Mouse (Mus musculus): ENCODE data around the gene Zfp385b. TPM values are rescaled to one million over a fixed set of nuclear protein-coding genes. Genes with fewer than 3 reads are reported as not detected.
A peak's percentile ranks its signal among the peaks of the same experiment; 100 is the strongest.

Zfp385b gene
- polyA plus RNA-seq, 1 experiment from 2014 or later = 0.85 TPM

DNA sequence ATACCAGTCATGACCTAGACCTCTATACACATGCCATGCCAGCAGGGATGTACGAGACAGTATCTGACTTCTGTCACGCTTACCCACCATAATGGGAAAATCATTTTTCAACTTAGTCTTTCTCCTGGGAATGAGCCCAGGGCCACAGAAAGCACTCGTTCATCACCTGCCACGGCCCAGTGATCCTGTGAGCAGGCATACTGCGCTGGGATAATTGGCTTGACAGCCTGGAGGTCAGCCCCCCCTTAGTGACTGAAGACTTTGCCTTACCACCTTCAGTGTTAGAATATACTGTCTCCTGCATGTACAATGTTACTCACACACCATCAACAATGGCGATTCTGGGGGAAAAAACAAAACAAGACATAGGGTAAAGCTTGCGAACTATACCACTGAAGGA lies 263.5 kb downstream of the Zfp385b start:
- 75% methylated on average over 7 of the region's 7 CpGs for WGBS
- no peaks in the 10 kb centered on the region for H3K27me3 ChIP-seq (replicated peaks; ENCODE audit: low read depth, poor library complexity, severe bottlenecking)
- no peaks in the 10 kb centered on the region for H3K36me3 ChIP-seq (replicated peaks)
- H3K27ac ChIP-seq (replicated peaks) = no peak overlapping the region
- H3K4me3 ChIP-seq = no peak overlapping the region
- DNase-seq (ENCODE audit: low spot score) = no peak
- H3K9me3 ChIP-seq = no peaks in the 10 kb centered on the region
- peaks cover 5% of the 10 kb centered on the region for H3K4me1 ChIP-seq

GRCm38 (mm10) chr2:77552675-77553074 lies 266.8 kb downstream of the Zfp385b start:
- H3K4me3 ChIP-seq = no peak overlapping the region
- no peaks in the 10 kb centered on the region for H3K9me3 ChIP-seq
- DNase-seq (ENCODE audit: low spot score) = no peak
- H3K27ac ChIP-seq (replicated peaks) = no peak overlapping the region
- H3K4me1 ChIP-seq = peaks cover 5% of the 10 kb centered on the region
- no peaks in the 10 kb centered on the region for H3K27me3 ChIP-seq (replicated peaks; ENCODE audit: low read depth, poor library complexity, severe bottlenecking)
- H3K36me3 ChIP-seq (replicated peaks) = no peaks in the 10 kb centered on the region
- 61% methylated on average over 8 of the region's 8 CpGs for WGBS

DNA sequence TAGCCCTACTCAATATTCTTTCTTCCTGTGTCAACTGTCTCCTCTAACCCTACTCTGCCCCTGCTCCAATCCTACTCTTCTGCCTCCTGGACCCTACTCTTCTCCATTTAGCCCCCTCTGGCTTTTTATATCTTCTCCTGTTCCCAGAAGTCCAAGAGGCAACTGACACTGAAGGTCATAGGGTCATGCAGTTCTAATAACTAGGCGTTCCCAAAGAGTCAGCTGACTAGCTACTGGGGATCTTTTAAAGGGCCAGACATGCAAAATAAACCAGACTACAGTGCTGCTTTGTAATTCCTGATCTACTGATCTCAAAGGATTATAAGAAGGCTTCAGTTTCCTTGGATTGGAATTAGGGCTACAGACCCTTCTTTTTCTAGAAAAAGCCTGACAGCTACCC lies 276.1 kb downstream of the Zfp385b start:
- H3K27ac ChIP-seq (replicated peaks) = no peak overlapping the region
- H3K27me3 ChIP-seq (replicated peaks; ENCODE audit: low read depth, poor library complexity, severe bottlenecking) = no peaks in the 10 kb centered on the region
- no peak for DNase-seq (ENCODE audit: low spot score)
- H3K36me3 ChIP-seq (replicated peaks) = no peaks in the 10 kb centered on the region
- H3K4me3 ChIP-seq = no peak overlapping the region
- H3K4me1 ChIP-seq = peaks cover 2% of the 10 kb centered on the region; the same call in 1 of the 2 replicates
- 26% methylated on average over 1 of the region's 1 CpGs for WGBS
- H3K9me3 ChIP-seq = no peaks in the 10 kb centered on the region

DNA sequence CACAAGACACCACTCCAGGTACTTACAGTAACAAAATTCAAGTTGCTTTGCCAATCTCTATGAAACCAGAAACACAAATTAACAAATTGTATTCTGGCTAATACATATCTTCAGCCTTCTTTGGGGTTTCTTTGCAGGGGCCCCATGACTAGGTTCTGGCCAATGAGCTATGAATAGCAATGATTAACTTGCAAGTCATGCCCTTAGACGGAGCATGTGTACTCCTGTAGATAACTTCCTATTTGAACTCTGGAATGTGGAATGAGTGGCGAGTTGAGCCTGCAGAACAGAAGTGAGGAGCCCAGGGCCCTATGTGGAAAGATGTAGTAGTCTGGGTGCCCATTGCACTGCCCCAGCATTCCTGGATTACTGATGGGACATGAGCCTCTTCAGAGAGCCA lies 276.8 kb downstream of the Zfp385b start:
- Histone ChIP-seq H3K27ac (replicated peaks) (no peak overlapping the region), H3K27me3 (replicated peaks; ENCODE audit: low read depth, poor library complexity, severe bottlenecking) (no peaks in the 10 kb centered on the region), H3K9me3 (no peaks in the 10 kb centered on the region), H3K36me3 (replicated peaks) (no peaks in the 10 kb centered on the region), H3K4me1 (peaks cover 2% of the 10 kb centered on the region; the same call in 1 of the 2 replicates), H3K4me3 (no peak overlapping the region)
- WGBS = 72% methylated on average over 2 of the region's 2 CpGs
- DNase-seq (ENCODE audit: low spot score) = no peak

DNA sequence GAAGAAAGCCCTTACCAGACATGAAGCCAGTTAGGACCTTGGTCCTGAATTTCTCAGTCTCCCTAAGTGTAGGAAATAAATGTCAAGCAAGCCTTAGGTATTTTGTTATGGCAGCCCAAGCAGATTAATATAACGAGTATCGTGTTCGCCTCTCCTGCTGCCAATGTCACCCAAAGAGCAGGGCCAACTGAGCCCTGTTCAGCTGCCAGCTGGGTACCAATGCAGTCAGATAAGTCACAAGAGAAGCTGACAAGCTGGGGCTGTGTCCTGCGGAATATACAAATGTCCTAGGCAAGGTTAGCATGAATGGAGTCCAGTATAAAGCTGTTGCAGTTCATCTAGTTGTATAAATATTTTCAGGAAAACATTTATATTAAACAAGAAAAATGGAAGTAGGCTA lies 277.8 kb downstream of the Zfp385b start:
- Histone ChIP-seq H3K27ac (replicated peaks) (no peak overlapping the region), H3K9me3 (no peaks in the 10 kb centered on the region), H3K4me3 (no peak overlapping the region), H3K27me3 (replicated peaks; ENCODE audit: low read depth, poor library complexity, severe bottlenecking) (no peaks in the 10 kb centered on the region), H3K4me1 (peaks cover 2% of the 10 kb centered on the region; the same call in 1 of the 2 replicates), H3K36me3 (replicated peaks) (no peaks in the 10 kb centered on the region)
- no peak for DNase-seq (ENCODE audit: low spot score)
- WGBS = 93% methylated on average over 4 of the region's 4 CpGs

DNA sequence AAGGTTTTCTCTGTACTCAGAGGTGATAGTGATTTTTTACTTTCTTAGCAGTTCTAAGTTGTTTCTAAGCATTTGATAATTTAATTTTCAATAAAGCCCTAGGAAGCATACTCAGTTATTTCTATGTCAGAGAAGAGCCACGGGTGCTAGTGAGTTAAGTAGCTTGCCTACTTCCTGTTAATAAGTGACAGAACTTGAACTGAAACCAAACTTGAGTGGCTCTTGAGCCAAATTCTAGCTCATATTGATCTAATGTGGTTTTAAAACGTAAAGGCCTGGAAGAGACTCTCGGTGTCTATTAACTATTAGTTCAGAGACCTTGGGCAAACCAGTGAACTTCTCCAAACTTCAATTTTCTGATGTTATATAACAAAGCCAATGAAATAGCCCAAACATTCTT lies 278.6 kb downstream of the Zfp385b start:
- H3K9me3 ChIP-seq = no peaks in the 10 kb centered on the region
- H3K4me1 ChIP-seq = peaks cover 2% of the 10 kb centered on the region; the same call in 1 of the 2 replicates
- DNase-seq (ENCODE audit: low spot score) = no peak
- H3K27ac ChIP-seq (replicated peaks) = no peak overlapping the region
- H3K36me3 ChIP-seq (replicated peaks) = no peaks in the 10 kb centered on the region
- H3K4me3 ChIP-seq = no peak overlapping the region
- H3K27me3 ChIP-seq (replicated peaks; ENCODE audit: low read depth, poor library complexity, severe bottlenecking) = no peaks in the 10 kb centered on the region
- 91% methylated on average over 3 of the region's 3 CpGs for WGBS

GRCm38 (mm10) chr2:77536556-77536955 lies 282.9 kb downstream of the Zfp385b start:
- Histone ChIP-seq H3K27ac (replicated peaks) (no peak overlapping the region), H3K36me3 (replicated peaks) (no peaks in the 10 kb centered on the region), H3K9me3 (no peaks in the 10 kb centered on the region), H3K4me3 (no peak overlapping the region), H3K4me1 (no peaks in the 10 kb centered on the region), H3K27me3 (replicated peaks; ENCODE audit: low read depth, poor library complexity, severe bottlenecking) (no peaks in the 10 kb centered on the region)
- WGBS = 87% methylated on average over 3 of the region's 3 CpGs
- DNase-seq (ENCODE audit: low spot score) = no peak

- no peak for DNase-seq (ENCODE audit: low spot score)
- Histone ChIP-seq H3K27ac (replicated peaks) (no peak overlapping the region), H3K4me3 (no peak overlapping the region), H3K9me3 (no peaks in the 10 kb centered on the region), H3K36me3 (replicated peaks) (no peaks in the 10 kb centered on the region), H3K4me1 (no peaks in the 10 kb centered on the region), H3K27me3 (replicated peaks; ENCODE audit: low read depth, poor library complexity, severe bottlenecking) (no peaks in the 10 kb centered on the region)
- WGBS = 86% methylated on average over 7 of the region's 7 CpGs
Measured at GRCm38 (mm10) chr2:77528079-77528752, 291.2 kb downstream of the Zfp385b start.

GRCm38 (mm10) chr2:77527616-77528015 lies 291.8 kb downstream of the Zfp385b start:
- Histone ChIP-seq H3K27ac (replicated peaks) (no peak overlapping the region), H3K27me3 (replicated peaks; ENCODE audit: low read depth, poor library complexity, severe bottlenecking) (no peaks in the 10 kb centered on the region), H3K4me3 (no peak overlapping the region), H3K4me1 (no peaks in the 10 kb centered on the region), H3K36me3 (replicated peaks) (no peaks in the 10 kb centered on the region), H3K9me3 (no peaks in the 10 kb centered on the region)
- no peak for DNase-seq (ENCODE audit: low spot score)
- WGBS = 80% methylated on average over 6 of the region's 6 CpGs

DNA sequence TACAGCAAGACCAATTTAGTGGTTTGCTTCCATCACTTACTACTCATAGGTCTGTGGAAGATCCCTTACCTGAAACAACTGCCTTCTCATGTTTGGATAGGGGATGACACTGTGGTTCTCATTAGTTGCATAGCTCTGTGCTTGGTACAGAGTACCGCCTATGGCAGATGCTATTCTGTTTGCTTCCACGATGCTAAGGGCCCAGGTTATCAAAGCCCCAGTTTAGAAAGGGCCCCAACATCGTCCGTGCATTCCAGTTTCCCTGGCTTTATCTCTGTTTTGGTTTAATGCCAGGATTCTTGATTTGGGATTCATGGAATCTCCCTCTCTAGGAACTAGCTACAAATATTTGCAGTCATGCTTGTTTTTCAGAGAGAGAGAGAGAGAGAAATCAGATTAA lies 292.6 kb downstream of the Zfp385b start:
- no peaks in the 10 kb centered on the region for H3K4me1 ChIP-seq
- H3K9me3 ChIP-seq = no peaks in the 10 kb centered on the region
- DNase-seq (ENCODE audit: low spot score) = no peak
- H3K36me3 ChIP-seq (replicated peaks) = no peaks in the 10 kb centered on the region
- no peaks in the 10 kb centered on the region for H3K27me3 ChIP-seq (replicated peaks; ENCODE audit: low read depth, poor library complexity, severe bottlenecking)
- no peak overlapping the region for H3K4me3 ChIP-seq
- H3K27ac ChIP-seq (replicated peaks) = no peak overlapping the region
- WGBS = 90% methylated on average over 4 of the region's 4 CpGs

- no peak overlapping the region for H3K4me3 ChIP-seq
- H3K9me3 ChIP-seq = no peaks in the 10 kb centered on the region
- no peak for DNase-seq (ENCODE audit: low spot score)
- no peaks in the 10 kb centered on the region for H3K27me3 ChIP-seq (replicated peaks; ENCODE audit: low read depth, poor library complexity, severe bottlenecking)
- WGBS = 84% methylated on average over 5 of the region's 5 CpGs
- no peaks in the 10 kb centered on the region for H3K4me1 ChIP-seq
- H3K36me3 ChIP-seq (replicated peaks) = no peaks in the 10 kb centered on the region
- no peak overlapping the region for H3K27ac ChIP-seq (replicated peaks)
Measured at GRCm38 (mm10) chr2:77526301-77526700, 293.1 kb downstream of the Zfp385b start.

DNA sequence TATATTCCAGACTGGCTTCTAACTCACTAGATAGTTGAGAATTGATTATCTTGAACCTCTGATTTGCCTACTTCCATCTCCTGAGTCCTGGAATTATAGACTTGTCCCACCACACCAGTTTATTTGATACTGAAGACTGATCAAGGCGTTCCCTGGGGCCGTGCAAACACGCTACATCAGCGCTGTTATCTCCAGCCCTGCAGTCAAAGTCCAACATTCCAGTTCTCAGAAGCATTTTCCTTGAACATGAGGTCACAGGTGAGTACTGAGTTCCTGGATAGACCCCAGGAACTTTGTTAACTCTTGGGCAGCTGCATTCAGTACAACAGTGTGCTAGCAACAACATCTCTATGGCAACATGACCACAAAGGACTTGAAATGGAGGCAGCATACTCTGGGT lies 297.2 kb downstream of the Zfp385b start:
- Histone ChIP-seq H3K27me3 (replicated peaks; ENCODE audit: low read depth, poor library complexity, severe bottlenecking) (peaks cover 5% of the 10 kb centered on the region), H3K36me3 (replicated peaks) (no peaks in the 10 kb centered on the region), H3K4me3 (no peak overlapping the region), H3K9me3 (no peaks in the 10 kb centered on the region), H3K27ac (replicated peaks) (no peak overlapping the region), H3K4me1 (peaks cover 14% of the 10 kb centered on the region)
- no peak for DNase-seq (ENCODE audit: low spot score)
- 49% methylated on average over 4 of the region's 4 CpGs for WGBS

GRCm38 (mm10) chr2:77519341-77519740 lies 300.1 kb downstream of the Zfp385b start:
- WGBS = under 1% methylated on average over 14 of the region's 14 CpGs

More at GRCm38 (mm10) chr2:77519341-77519740, 300.1 kb downstream of the Zfp385b start:
- no peaks in the 10 kb centered on the region for H3K36me3 ChIP-seq (replicated peaks)
- H3K27me3 ChIP-seq (replicated peaks; ENCODE audit: low read depth, poor library complexity, severe bottlenecking) = peaks cover 5% of the 10 kb centered on the region
- H3K9me3 ChIP-seq = no peaks in the 10 kb centered on the region
- no peak overlapping the region for H3K27ac ChIP-seq (replicated peaks)
- peak overlapping the region; percentile 56 for H3K4me3 ChIP-seq
- DNase-seq (ENCODE audit: low spot score) = peak; percentile 41
- peaks cover 18% of the 10 kb centered on the region for H3K4me1 ChIP-seq
